Mouse (Mus musculus) ES-E14 (cell line): Measurements from ENCODE around the gene Xrcc2. TPM values are rescaled to one million over a fixed set of nuclear protein-coding genes. Genes with fewer than 3 reads are reported as not detected.

Experiments used
- DNase-seq: peaks from one replicate; pipeline ENCODE4 v3.0.0-alpha.2; 2013; ENCODE audit warnings: low read depth, low spot score
- H3K27ac ChIP-seq: 2 replicates; pipeline ENCODE4 v1.5.1; 2012; ENCODE audit warnings: low read depth, mild to moderate bottlenecking, low read length, moderate library complexity, mixed read lengths; ENCODE audit not compliant: poor library complexity, insufficient read depth, severe bottlenecking
- H3K36me3 ChIP-seq: 2 replicates; pipeline ENCODE4 v1.6.1; 2012; ENCODE audit warnings: mild to moderate bottlenecking, low read length, moderate library complexity, mixed read lengths; ENCODE audit not compliant: control insufficient read depth, poor library complexity, insufficient read depth, severe bottlenecking
- H3K4me1 ChIP-seq, 2 experiments: fragments of 150-350 bp in 1 of 2; sonication (generic) in 1 of 2; 2 replicates each; pipeline ENCODE4 v1.6.1; 2012; ENCODE audit warnings: low read length in 2 of 2, mild to moderate bottlenecking in 1 of 2, mixed read lengths in 1 of 2; ENCODE audit not compliant: control insufficient read depth in 2 of 2, insufficient read depth in 2 of 2, poor library complexity in 1 of 2
- H3K4me3 ChIP-seq, 2 experiments: fragments of 150-350 bp in 1 of 2; sonication (generic) in 1 of 2; 2 replicates each; pipeline ENCODE4 v1.5.1; 2012; ENCODE audit warnings: low read length in 2 of 2, low read depth in 1 of 2, mild to moderate bottlenecking in 1 of 2, mixed read lengths in 1 of 2; ENCODE audit not compliant: insufficient read depth in 1 of 2, poor library complexity in 1 of 2, severe bottlenecking in 1 of 2
- H3K9ac ChIP-seq: 2 replicates; pipeline ENCODE4 v1.6.1; 2012; ENCODE audit warnings: low read depth, mild to moderate bottlenecking, low read length, mixed read lengths; ENCODE audit not compliant: poor library complexity, insufficient read depth, severe bottlenecking
- H3K9me3 ChIP-seq: fragments of 150-350 bp; sonication (generic); 2 replicates; pipeline ENCODE4 v1.6.1; 2012; ENCODE audit warnings: low read depth, mild to moderate bottlenecking, low read length; ENCODE audit not compliant: control insufficient read depth, insufficient read depth
- CHD2 ChIP-seq: IDR thresholded peaks from 2 replicates; pipeline ENCODE4 v1.6.1; 2014; ENCODE audit warnings: mild to moderate bottlenecking, low read depth, low read length, inconsistent platforms
- HCFC1 ChIP-seq: IDR thresholded peaks from 2 replicates; pipeline ENCODE4 v1.6.1; 2012; ENCODE audit warnings: low read length, inconsistent platforms, borderline replicate concordance; ENCODE audit not compliant: insufficient read depth
- MAFK ChIP-seq: IDR thresholded peaks from 2 replicates; pipeline ENCODE4 v1.6.1; 2014; ENCODE audit warnings: mild to moderate bottlenecking, low read depth, low read length, inconsistent platforms; ENCODE audit not compliant: insufficient read depth
- ZC3H11A ChIP-seq: IDR thresholded peaks from 2 replicates; pipeline ENCODE4 v1.6.1; 2012; ENCODE audit warnings: low read depth, mild to moderate bottlenecking, inconsistent platforms, low read length, borderline replicate concordance
- ZNF384 ChIP-seq: IDR thresholded peaks from 2 replicates; pipeline ENCODE4 v1.6.1; 2012; ENCODE audit warnings: low read depth, low read length, inconsistent platforms
- in situ Hi-C, 2 experiments: fragments of 600-800 bp; cut with MboI; formaldehyde crosslinking; loops; one replicate each; pipeline ENCODE4 v1.15.1; 2025; ENCODE audit warnings: low sequenced_read_pairs in 2 of 2, inconsistent platforms in 1 of 2; ENCODE audit not compliant: unreplicated experiment in 2 of 2
- total RNA-seq: library from RNA; depleted of rRNA; stranded (reverse); fragments of 300-350 nt; gene quantifications from 2 replicates; pipeline ENCODE4 v1.2.3, GENCODE M21; 2012; rRNA removed

Xrcc2 gene
- total RNA-seq, 1 experiment = 32.1 TPM

DNA sequence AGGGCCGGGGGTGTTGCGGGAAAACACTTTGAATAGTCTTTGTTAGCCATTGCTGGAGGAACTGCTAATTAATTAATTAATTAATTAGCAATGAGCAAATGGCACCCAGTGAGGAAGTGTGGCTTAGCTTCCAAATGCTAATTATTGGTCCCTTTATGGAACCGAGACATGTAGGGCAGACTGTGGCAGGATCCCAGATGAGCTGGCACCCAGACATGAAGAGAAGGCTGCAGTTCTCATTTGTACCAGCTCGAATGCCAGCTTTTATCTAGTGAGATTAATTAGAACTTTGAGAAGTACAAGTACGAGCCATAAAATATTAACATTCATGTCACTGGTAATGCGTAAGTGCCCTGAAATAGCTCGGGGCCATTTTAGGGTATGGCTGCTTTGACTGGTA, 53.2 kb downstream of the Xrcc2 start:
- no peak for DNase-seq
- in situ Hi-C loops = no loop called here
- no peaks in the 10 kb centered on the region for H3K9me3 ChIP-seq
- H3K9ac ChIP-seq = no peak overlapping the region
- no peak overlapping the region for H3K27ac ChIP-seq
- peaks cover 7 to 13% of the 10 kb centered on the region in 2 experiments for H3K4me1 ChIP-seq
- TF ChIP-seq CHD2 (no peak), MAFK (no peak), ZNF384 (no peak), HCFC1 (no peak), ZC3H11A (no peak)
- H3K4me3 ChIP-seq = no peak overlapping the region
- H3K36me3 ChIP-seq = no peaks in the 10 kb centered on the region

DNA sequence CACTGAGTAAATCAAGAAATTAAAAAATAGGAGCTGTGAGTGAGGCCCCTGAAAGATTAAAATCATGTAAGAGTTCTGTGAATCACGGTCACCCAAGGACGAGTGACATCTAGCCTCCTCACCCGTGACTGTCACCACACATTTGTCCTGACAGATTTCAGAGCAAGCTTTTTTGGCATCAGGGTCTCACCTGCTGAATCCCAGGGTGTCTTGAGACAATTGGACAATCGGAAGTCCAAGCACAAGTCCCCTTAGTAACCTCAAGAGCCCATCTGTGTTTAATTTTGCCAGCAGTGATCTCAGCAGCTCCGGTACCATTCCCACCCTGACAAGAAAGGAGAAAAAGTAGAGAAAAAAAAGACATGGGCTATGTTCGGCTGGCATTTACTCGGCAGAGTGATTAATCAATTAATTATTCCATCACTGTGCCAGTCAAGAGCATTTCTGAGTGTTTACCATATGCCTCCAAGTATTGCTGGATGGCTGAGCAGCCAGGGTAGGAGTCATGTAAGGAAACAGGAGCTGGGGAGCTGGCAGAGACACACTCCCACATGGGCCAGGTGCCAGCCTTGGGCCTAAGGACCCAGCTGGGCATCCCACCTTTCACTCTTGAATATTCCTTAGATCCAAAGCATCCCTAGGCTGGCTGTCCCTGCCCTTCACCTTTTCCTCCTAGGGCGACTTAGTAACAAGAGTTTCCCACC, 59.8 kb downstream of the Xrcc2 start:
- no peak overlapping the region for H3K4me3 ChIP-seq
- no peaks in the 10 kb centered on the region for H3K36me3 ChIP-seq
- H3K4me1 ChIP-seq = no peaks in the 10 kb centered on the region
- no peak overlapping the region for H3K27ac ChIP-seq
- TF ChIP-seq HCFC1 (no peak), MAFK (no peak)
- in situ Hi-C loops = no loop called here
- no peaks in the 10 kb centered on the region for H3K9me3 ChIP-seq
- no peak overlapping the region for H3K9ac ChIP-seq
- DNase-seq = no peak

- Histone ChIP-seq H3K4me1 (no peaks in the 10 kb centered on the region), H3K27ac (no peak overlapping the region), H3K9me3 (no peaks in the 10 kb centered on the region), H3K9ac (no peak overlapping the region), H3K36me3 (no peaks in the 10 kb centered on the region), H3K4me3 (no peak overlapping the region)
- no peak for DNase-seq
- TF ChIP-seq MAFK (no peak), ZC3H11A (no peak), CHD2 (no peak), HCFC1 (no peak), ZNF384 (no peak)
- in situ Hi-C loops = no loop called here
Measured at GRCm38 (mm10) chr5:25644509-25644908, 61.1 kb downstream of the Xrcc2 start.

GRCm38 (mm10) chr5:25642741-25643140, 62.9 kb downstream of the Xrcc2 start:
- Histone ChIP-seq H3K27ac (no peak overlapping the region), H3K4me1 (no peaks in the 10 kb centered on the region), H3K9me3 (no peaks in the 10 kb centered on the region), H3K9ac (no peak overlapping the region), H3K4me3 (no peak overlapping the region), H3K36me3 (no peaks in the 10 kb centered on the region)
- in situ Hi-C loops = no loop called here
- no peak for TF ChIP-seq ZNF384
- TF ChIP-seq HCFC1 = no peak
- TF ChIP-seq MAFK = no peak
- no peak for TF ChIP-seq CHD2
- no peak for TF ChIP-seq ZC3H11A
- no peak for DNase-seq

Other genes with a start within 250 kb of the Xrcc2 start
- 50.6 and 56.7 TPM in 2 replicates for gene Kmt2c, start 207.0 kb downstream of the Xrcc2 start, total RNA-seq
- 0.21 and 0.22 TPM in 2 replicates for gene Cct8l1, start 189.8 kb downstream of the Xrcc2 start, total RNA-seq
- 9.0 and 9.6 TPM in 2 replicates for gene Actr3b, start 54.2 kb upstream of the Xrcc2 start, total RNA-seq
- not detected in 2 replicates for gene Gm21663, start 236.6 kb upstream of the Xrcc2 start, total RNA-seq
- not detected in 2 replicates for gene Gm21671, start 248.6 kb upstream of the Xrcc2 start, total RNA-seq